In the genomic region with DNA sequence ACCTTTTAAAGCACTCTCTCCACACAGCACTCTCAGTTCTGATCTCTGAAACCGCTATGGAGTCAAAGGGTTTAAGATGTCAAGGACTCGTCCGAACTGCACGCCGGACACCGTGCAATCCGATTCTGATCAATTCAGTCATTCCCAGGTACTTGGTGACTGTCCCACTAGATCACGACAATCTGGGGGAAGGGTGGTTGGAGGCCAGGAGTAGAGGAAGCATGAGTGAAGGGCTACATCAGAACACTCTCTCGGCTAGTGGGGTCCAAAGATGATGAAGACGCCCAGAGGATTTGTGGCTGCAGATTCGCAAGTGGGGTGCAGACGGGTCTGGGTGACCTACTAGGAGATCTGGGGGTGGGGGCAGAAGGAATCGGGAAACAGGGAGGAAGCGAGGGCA, we compare ENCODE assay signal across 7 mouse cellular contexts. TPM values are rescaled to one million over a fixed set of nuclear protein-coding genes. Genes with fewer than 3 reads are reported as not detected.
DNase-seq lines count a peak whose midpoint lies in the region; ATAC-seq lines count a peak whose summit lies in the region.

No protein-coding gene starts in this region.

- no peaks in the 10 kb centered on the region for H3K4me1 ChIP-seq in neural tube, embryonic 11.5 days (ENCODE audit: control insufficient read depth, insufficient read depth, low read length)
- no peaks in the 10 kb centered on the region for H3K4me1 ChIP-seq in embryonic facial prominence, embryonic 15.5 days
- H3K4me1 ChIP-seq in hindbrain, embryonic 15.5 days (replicated peaks) = peaks cover 25% of the 10 kb centered on the region
- peaks cover 24% of the 10 kb centered on the region for H3K4me1 ChIP-seq in midbrain, embryonic 15.5 days

- 15% methylated on average over 14 of the region's 14 CpGs for WGBS in neural tube, embryonic 11.5 days
- WGBS in embryonic facial prominence, embryonic 15.5 days = 5% methylated on average over 14 of the region's 14 CpGs
- 8% methylated on average over 14 of the region's 14 CpGs for WGBS in hindbrain, embryonic 15.5 days
- WGBS in midbrain, embryonic 15.5 days = 7% methylated on average over 14 of the region's 14 CpGs

- H3K4me2 ChIP-seq in neural tube, embryonic 11.5 days (ENCODE audit: low read depth) = peak overlapping the region; percentile 97
- peak overlapping the region; percentile 82 for H3K4me2 ChIP-seq in embryonic facial prominence, embryonic 15.5 days (replicated peaks)
- H3K4me2 ChIP-seq in hindbrain, embryonic 15.5 days = peak overlapping the region; percentile 89
- H3K4me2 ChIP-seq in midbrain, embryonic 15.5 days = peak overlapping the region; percentile 86

- H3K9ac ChIP-seq in neural tube, embryonic 11.5 days (ENCODE audit: low read length) = peak overlapping the region; percentile 65
- peak overlapping the region; percentile 82 for H3K9ac ChIP-seq in embryonic facial prominence, embryonic 15.5 days
- peak overlapping the region; percentile 78 for H3K9ac ChIP-seq in hindbrain, embryonic 15.5 days
- peak overlapping the region; percentile 68 for H3K9ac ChIP-seq in midbrain, embryonic 15.5 days

- no peaks in the 10 kb centered on the region for H3K9me3 ChIP-seq in neural tube, embryonic 11.5 days (ENCODE audit: control insufficient read depth, low read length)
- no peaks in the 10 kb centered on the region for H3K9me3 ChIP-seq in embryonic facial prominence, embryonic 15.5 days (replicated peaks)
- no peaks in the 10 kb centered on the region for H3K9me3 ChIP-seq in hindbrain, embryonic 15.5 days
- no peaks in the 10 kb centered on the region for H3K9me3 ChIP-seq in midbrain, embryonic 15.5 days

- H3K27ac ChIP-seq in neural tube, embryonic 11.5 days (ENCODE audit: low read depth, low read length) = no peak overlapping the region
- peak overlapping the region; percentile 95 for H3K27ac ChIP-seq in embryonic facial prominence, embryonic 15.5 days (replicated peaks)
- H3K27ac ChIP-seq in hindbrain, embryonic 15.5 days (replicated peaks) = peak overlapping the region; percentile 83
- peak overlapping the region; percentile 81 for H3K27ac ChIP-seq in midbrain, embryonic 15.5 days

- H3K4me3 ChIP-seq in neural tube, embryonic 11.5 days (ENCODE audit: low read depth, low read length) = peak overlapping the region; percentile 62
- peak overlapping the region; percentile 69 for H3K4me3 ChIP-seq in embryonic facial prominence, embryonic 15.5 days (replicated peaks)
- peak overlapping the region; percentile 83 for H3K4me3 ChIP-seq in hindbrain, embryonic 15.5 days
- H3K4me3 ChIP-seq in midbrain, embryonic 15.5 days = peak overlapping the region; percentile 71

- ATAC-seq in neural tube, embryonic 11.5 days (ENCODE audit: insufficient read depth, low FRiP score, low TSS enrichment) = no peak
- ATAC-seq in embryonic facial prominence, embryonic 15.5 days (ENCODE audit: insufficient number of reproducible peaks, low FRiP score, low TSS enrichment, low read depth) = no peak
- ATAC-seq in hindbrain, embryonic 15.5 days (ENCODE audit: low FRiP score, low read depth) = no peak
- ATAC-seq in midbrain, embryonic 15.5 days (replicated peaks) = no peak; the same call in 1 of the 2 replicates

- H3K36me3 ChIP-seq in neural tube, embryonic 11.5 days (ENCODE audit: control insufficient read depth, insufficient read depth, low read length) = no peaks in the 10 kb centered on the region
- no peaks in the 10 kb centered on the region for H3K36me3 ChIP-seq in embryonic facial prominence, embryonic 15.5 days
- no peaks in the 10 kb centered on the region for H3K36me3 ChIP-seq in hindbrain, embryonic 15.5 days
- H3K36me3 ChIP-seq in midbrain, embryonic 15.5 days (replicated peaks) = no peaks in the 10 kb centered on the region

- peak; percentile 28 for DNase-seq in neural tube, embryonic 11.5 days (ENCODE audit: low spot score)
- DNase-seq in neural tube, embryonic 10.5 days (ENCODE audit: extremely low spot score, low spot score) = no peak
- DNase-seq in left cerebral cortex, adult 11 months (ENCODE audit: low spot score) = no peak
- no peak for DNase-seq in gastrocnemius, postnatal 10 days

- 0 out of 2 replicates have a peak, but pooled peaks cover 3% of the 10 kb centered on the region for H3K27me3 ChIP-seq in neural tube, embryonic 11.5 days (ENCODE audit: control insufficient read depth, insufficient read depth, low read length)
- H3K27me3 ChIP-seq in embryonic facial prominence, embryonic 15.5 days = no peaks in the 10 kb centered on the region
- H3K27me3 ChIP-seq in hindbrain, embryonic 15.5 days = 0 out of 2 replicates have a peak, but pooled peaks cover 3% of the 10 kb centered on the region
- H3K27me3 ChIP-seq in midbrain, embryonic 15.5 days (replicated peaks) = no peaks in the 10 kb centered on the region

RNA-seq across cellular contexts. Expression of a gene that starts 1.5 kb away (rescaled TPM):
- 9.3 and 14.3 TPM in 2 replicates for polyA plus RNA-seq in neural tube, embryonic 11.5 days (2014; fragmentation: Nextera tagmentation; extraction: Ambion mirVana)
- polyA plus RNA-seq in embryonic facial prominence, embryonic 15.5 days (2015; fragmentation: Nextera tagmentation; extraction: Ambion mirVana) = 32.1 and 33.8 TPM in 2 replicates
- 10.5 and 13.1 TPM in 2 replicates for polyA plus RNA-seq in hindbrain, embryonic 15.5 days (2015; fragmentation: Nextera tagmentation; extraction: Ambion mirVana)
- polyA plus RNA-seq in midbrain, embryonic 15.5 days (2015; fragmentation: Nextera tagmentation; extraction: Ambion mirVana) = 13.8 and 14.7 TPM in 2 replicates
- total RNA-seq in gastrocnemius, postnatal 10 days (2021) = 10 to 100 TPM; 31.1 to 39.0 TPM
